Mouse (Mus musculus): ENCODE data around the gene Zfp651. TPM values are rescaled to one million over a fixed set of nuclear protein-coding genes. Genes with fewer than 3 reads are reported as not detected.

Gene Zfp651
- 2.1 TPM in 1 of 2 replicates, not detected in the other for total RNA-seq (2015; ENCODE audit: low replicate concordance)
- total RNA-seq (2017; ENCODE audit: low replicate concordance), result 0.42 and 0.43 TPM in 2 replicates

DNA sequence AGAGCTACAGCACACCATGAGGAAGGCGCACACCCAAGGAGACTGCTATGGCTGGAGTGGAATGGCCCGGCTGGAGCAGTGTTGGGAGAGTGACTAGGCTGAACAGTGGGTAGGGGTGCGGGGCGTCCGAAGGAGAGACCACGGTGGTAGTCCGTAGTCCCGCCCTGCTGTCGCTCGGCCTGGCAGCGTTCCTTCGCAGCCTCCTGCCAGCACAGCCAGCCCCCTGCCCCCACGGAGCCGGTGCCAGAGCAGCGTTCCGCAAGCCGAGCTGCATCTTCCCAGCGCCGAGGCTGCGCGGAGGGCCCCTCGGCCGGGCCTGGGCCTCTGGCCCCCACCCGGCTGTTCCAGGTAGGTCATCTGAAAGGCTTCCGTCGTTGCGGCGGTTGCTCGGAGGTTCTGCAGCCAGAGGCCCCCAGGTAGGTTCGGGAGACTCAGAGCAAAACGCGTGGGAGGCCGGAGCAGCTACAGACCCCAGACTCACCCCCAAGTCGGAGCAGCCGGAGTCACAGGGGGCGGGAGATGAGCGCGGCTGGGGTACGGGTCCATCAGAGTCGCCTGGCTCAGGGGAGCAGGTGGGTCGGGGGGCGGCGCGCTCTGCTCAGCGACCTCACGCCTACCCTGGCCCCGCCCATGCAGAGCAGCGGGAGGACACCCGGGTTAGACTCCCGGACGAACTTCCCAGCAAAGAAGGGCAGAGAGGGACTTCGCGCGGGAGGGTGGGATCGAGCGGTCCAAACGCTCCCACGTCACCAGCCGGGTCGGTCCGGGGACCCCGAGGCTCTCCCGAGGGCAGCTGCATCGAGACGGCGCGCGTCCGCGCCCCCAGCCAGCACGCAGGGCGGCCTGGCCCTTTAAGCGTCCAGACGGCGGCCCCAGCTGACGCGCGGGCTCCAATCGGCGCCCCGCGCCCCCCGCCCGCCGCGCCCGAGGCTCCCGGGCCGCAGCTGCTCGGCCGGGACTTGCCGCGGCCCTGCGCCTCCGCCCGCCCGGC, at the start of gene Zfp651:
TSS of gene Zfp651 (plus strand) at position 240 of the 991 bp plus-strand sequence.
- no peak for ATAC-seq (replicated peaks; ENCODE audit: low FRiP score, poor library complexity, severe bottlenecking)

DNA sequence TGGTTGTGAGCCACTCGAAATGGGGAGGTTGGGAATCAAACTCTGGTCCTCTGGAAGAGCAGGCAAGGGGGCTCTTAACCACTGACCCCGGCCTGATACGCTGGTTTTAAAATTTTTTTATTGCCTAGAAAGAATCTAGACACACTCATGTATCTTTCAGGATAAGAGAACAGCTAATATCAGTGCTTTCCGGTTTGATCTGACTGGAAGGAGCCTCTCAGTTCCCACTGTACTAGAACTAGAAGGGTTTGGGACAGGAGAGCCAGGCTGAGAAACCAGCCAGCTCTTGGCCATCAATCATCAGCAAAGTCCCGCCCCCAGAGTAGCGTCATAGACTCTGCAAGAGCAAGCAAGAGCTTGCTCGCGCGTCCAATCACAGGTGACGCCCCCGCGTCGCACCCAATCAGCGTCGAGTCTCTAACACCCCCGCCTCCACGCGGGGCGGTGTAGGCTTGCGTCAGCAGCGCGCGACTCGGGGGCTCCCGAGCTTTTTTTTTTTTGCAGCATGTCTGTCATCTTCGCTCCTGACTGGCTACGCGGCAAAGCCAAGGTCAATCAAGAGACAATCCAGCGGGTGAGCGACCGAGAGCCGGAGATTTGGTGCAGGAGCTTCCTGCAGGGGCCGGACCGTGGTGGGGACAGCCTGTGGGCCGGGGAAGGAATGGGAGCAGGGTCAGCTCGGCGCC, 49.1 kb upstream of the Zfp651 start, which contains the start of gene Ss18l2:
TSS of gene Ss18l2 (plus strand) at position 432 of the 686 bp plus-strand sequence.
- ATAC-seq (replicated peaks; ENCODE audit: low FRiP score, poor library complexity, severe bottlenecking), result peak; percentile 87

DNA sequence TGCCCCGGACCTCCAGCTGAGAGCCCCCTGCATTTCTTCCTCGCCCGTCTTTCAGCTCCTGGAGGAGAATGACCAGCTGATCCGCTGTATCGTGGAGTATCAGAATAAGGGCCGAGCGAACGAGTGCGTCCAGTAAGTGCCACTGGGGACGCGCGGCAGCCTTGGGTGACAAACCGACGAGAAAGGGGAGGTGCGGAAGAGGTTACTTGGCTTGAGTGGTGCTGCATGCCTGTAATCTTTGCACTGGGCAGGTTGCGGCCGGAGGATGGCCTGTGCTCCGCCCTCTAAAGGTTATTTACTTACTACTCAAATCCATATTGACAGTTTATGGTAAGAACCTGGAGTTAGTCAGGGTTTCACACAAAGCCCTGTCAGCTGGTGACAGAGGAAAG, 48.5 kb upstream of the Zfp651 start:
- peak; percentile 73 for ATAC-seq (replicated peaks; ENCODE audit: low FRiP score, poor library complexity, severe bottlenecking)

DNA sequence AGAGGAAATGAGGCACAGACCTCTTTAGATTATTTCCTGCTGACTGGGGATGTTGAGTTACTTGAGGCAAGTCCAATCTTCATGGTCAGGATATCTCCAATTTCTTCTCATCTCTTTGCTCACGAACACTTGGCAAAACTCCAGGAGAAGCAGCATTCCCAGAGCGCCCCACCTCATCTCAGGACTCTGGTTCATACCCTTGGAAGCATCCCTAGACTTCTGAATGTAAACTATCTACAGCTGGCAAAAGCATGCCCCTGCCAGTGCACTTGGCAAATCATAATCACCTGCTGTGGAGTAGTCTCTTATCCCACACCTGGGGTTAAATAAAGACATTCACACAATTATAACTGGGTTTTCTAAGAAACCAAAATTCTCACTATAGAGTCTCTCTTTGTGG, 42.1 kb upstream of the Zfp651 start:
- no peak for ATAC-seq (replicated peaks; ENCODE audit: low FRiP score, poor library complexity, severe bottlenecking)

DNA sequence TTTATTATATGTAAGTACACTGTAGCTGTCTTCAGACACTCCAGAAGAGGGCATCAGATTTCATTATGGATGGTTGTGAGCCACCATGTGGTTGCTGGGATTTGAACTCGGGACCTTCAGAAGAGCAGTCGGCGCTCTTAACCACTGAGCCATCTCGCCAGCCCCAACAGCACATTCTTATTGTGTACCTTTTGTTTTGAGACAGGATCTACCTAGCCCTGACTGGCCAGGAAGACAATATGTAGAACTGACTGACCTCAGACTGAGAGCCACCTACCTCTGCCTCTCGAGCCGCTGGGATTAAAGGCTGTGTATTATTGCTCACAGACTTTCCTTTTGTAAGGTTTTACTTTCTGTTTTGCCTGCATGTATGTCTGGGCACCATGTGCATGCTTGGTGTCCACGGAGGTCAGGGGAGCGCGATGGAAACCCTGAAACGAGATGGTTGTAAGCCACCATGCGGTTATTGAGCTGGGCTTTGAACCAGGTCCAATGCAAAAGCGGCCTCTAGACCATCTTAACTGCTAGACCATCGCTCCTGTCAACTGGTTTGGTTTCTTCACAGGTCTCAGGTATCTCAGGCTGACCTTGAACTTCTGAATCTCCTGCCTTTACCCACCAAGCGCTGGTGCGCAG, 40.9 kb upstream of the Zfp651 start:
- peak; percentile 13 for ATAC-seq (replicated peaks; ENCODE audit: low FRiP score, poor library complexity, severe bottlenecking)

DNA sequence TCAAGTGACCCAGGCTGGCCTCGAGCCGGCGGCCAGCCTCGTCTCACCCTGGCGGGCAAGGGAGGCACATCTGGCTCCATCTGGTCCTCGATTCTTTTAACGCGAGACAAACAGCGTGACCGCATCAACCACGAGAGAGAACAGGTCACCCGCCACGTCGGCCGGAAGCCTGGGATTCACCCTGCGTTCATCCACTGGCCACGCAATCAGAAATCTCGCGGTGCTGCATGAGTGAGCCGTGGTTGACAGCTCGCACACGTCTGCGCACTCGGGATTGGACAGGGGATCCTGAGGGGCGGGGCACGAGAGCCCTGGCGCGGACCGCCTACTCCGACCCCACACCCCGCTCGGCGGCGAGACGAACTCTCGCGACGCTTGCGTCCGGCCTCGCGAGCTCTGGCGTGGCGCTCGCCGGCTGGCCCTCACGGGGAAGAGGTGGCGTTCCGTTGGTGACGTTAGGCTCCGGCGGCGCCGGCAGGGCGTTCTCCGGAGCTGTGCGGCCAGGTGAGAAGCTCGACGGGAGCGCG, 40.3 kb upstream of the Zfp651 start, which contains the start of gene Nktr:
TSS of gene Nktr (plus strand) at position 378 of the 527 bp plus-strand sequence.
- peak; percentile 95 for ATAC-seq (replicated peaks; ENCODE audit: low FRiP score, poor library complexity, severe bottlenecking)

DNA sequence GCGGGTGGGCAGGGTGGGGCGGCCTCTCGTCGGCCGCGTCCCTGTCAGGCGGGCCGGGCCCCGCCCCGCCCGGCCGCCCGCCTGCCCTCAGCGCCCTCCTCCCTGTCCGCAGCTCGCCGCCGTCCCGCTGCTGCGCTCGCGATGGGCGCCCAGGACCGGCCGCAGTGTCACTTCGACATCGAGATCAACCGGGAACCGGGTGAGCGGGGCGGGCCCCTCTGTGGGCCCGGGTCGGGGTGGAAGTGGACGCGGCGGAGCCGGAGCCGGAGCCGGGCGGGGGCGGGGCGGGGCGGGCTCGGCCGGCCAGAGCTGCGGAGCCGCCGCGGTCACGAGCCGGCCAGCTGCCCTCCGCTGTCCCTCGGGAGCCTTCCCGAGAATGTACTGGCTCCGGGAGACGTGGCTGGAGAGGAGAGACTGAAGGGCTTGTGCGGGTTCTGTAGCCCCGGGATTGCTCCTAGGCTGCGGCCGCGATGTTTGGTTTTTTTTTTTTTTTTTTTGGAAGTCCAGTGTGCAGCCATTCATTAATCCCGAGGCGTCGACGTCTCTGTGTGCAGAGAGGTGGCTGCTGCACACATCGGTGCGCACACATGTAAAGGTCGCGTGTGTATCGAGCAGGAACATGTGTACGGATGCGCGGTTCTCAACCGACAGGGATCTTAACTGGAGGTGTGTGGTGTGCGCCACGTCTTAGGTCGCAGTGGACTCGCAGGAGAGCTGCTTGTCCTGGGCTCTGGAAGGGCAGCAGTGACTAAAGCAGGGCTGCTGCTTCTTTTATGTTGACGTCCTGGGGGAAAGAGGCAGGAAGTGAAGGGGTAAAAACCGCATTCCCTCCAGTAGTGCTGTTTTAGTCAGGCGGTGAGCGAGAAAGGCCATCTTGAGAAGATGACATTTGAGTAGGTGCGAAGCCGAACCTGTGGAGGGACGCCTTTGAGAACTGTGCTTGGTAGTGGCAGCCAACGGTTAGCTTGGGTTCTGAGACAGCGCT, 39.5 kb upstream of the Zfp651 start:
- ATAC-seq (replicated peaks; ENCODE audit: low FRiP score, poor library complexity, severe bottlenecking), result peak; percentile 52

DNA sequence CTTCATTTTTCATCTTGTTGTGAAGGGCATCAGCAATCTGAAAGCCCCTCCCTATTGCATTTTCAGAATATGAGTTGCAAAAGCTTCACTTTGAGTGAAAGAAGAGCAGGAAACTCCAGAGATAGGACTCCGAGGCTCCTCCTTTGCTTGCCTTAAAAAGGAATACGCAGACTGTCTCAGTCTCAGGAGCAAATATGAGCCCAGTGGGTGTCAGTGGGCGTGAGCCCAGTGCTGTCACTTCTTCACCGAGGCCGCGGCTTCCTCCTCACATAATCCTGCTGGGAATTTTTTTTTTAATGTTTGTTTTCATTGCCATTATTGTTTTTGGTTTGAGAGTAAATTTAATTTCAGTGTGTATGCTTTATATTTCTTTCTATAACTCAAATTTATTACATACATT, 18.6 kb upstream of the Zfp651 start:
- no peak for ATAC-seq (replicated peaks; ENCODE audit: low FRiP score, poor library complexity, severe bottlenecking)

DNA sequence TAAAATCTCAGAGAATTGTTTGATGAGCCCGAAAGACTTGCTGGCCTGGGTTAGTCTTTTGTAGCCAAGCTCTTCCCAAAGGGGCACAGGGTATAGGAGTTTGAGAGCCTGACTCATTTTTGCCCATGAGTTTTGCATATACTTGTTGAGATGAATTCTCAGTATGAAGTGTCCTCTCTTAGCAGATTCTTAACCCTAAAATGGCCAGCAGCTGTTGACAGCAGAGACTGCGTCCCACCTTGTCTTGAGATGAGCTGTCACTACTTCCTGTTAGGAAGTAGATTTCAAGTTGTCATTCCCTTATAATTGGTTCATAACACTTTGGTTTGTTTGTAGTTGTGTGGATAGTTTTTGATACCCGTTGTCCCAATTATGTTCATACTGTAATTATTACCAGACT, 18.0 kb upstream of the Zfp651 start:
- ATAC-seq (replicated peaks; ENCODE audit: low FRiP score, poor library complexity, severe bottlenecking), result no peak

DNA sequence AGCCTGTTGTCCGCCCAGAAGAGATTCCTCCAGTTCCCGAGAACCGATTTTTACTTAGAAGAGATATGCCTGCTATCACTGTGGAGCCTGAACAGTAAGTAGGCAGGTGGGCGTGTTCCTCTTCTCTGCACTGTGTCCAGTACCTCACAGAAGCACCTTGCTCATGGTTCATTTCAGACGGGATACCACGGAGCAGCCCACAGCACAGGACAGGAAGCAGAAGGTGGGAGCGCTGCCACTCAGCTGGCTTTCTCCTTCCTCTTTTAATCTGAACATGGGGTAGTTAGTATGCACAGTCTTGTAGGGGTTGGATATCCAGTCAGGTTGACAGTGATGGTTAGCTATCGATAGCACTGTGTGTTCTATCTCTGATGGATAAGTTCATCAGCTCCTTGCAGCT, 15.1 kb upstream of the Zfp651 start:
- no peak for ATAC-seq (replicated peaks; ENCODE audit: low FRiP score, poor library complexity, severe bottlenecking)

DNA sequence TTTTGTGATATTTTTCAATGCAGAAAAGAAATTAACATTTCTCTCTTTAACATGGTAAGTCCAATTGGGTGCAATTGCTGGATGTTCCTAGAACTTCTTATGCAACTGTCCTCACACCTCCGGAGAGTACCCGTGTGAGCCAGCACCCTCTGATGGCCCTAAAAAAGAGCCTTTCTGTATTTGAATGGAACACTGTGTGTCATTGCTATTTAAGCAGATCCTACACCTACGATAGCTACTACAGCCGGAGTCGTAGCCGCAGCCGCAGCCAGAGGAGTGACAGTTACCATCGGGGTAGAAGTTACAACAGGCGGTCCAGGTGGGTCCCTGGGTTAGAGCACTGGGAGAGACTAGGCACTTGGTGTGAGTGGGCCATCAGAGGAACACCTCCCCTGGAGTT, 6.4 kb upstream of the Zfp651 start:
- no peak for ATAC-seq (replicated peaks; ENCODE audit: low FRiP score, poor library complexity, severe bottlenecking)

DNA sequence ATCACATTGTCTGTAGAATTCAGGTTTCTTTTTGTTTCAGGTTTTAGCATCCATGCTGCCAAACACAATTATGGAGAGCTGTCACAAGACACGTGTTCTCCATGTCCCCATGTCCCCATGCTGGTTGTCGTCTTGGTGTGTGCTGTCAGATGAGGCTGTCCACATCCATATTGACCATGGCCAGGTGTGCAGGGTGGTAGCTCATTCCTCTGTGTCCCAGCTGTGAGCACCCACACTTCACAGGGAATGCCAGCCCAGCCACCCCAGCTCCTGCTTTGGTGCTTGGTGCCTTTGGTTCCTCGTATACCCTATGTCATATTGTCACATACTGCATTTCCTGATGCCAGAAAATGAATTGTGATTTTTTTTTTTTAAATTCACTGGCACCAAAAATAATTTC, 4.5 kb upstream of the Zfp651 start:
- no peak for ATAC-seq (replicated peaks; ENCODE audit: low FRiP score, poor library complexity, severe bottlenecking)

DNA sequence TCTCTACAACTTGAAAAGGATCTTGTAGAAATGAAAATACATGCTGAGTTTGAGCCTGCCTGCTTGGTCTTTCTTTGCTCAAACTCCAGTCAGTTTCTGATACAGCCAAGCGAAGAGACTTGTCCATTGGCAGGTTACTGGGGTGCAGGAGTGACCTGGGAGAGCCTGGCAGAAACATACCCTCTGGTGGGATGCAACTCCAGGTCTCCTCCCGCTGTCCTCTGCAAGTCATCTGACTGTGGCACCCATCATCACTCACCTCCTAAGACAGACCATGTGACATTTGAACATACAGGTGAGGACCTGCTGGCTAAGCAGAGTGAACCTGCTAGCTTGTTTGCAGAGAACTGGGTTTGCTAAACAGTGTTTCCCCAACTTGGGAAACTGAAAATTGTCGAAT, 2.3 kb upstream of the Zfp651 start:
- ATAC-seq (replicated peaks; ENCODE audit: low FRiP score, poor library complexity, severe bottlenecking), result no peak

DNA sequence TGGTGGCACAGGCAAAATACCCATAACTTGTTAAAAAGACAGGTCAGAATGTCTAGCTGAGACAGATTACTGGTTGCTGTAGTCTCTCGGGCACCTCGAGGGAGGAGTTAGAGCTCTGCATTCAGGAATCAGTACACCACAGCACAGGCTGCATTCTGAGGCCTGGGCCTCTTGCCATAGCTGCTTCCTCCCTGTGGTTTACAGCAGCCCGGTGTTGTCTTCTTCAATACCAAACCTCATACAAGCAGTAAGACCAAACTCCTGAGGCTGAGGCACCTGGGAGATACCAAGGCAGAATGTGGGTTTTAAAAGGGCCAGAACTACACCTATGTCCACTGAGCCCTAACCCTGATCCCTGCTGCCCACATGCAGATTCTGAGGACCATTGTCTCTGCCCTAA, 1.7 kb upstream of the Zfp651 start:
- ATAC-seq (replicated peaks; ENCODE audit: low FRiP score, poor library complexity, severe bottlenecking), result no peak

DNA sequence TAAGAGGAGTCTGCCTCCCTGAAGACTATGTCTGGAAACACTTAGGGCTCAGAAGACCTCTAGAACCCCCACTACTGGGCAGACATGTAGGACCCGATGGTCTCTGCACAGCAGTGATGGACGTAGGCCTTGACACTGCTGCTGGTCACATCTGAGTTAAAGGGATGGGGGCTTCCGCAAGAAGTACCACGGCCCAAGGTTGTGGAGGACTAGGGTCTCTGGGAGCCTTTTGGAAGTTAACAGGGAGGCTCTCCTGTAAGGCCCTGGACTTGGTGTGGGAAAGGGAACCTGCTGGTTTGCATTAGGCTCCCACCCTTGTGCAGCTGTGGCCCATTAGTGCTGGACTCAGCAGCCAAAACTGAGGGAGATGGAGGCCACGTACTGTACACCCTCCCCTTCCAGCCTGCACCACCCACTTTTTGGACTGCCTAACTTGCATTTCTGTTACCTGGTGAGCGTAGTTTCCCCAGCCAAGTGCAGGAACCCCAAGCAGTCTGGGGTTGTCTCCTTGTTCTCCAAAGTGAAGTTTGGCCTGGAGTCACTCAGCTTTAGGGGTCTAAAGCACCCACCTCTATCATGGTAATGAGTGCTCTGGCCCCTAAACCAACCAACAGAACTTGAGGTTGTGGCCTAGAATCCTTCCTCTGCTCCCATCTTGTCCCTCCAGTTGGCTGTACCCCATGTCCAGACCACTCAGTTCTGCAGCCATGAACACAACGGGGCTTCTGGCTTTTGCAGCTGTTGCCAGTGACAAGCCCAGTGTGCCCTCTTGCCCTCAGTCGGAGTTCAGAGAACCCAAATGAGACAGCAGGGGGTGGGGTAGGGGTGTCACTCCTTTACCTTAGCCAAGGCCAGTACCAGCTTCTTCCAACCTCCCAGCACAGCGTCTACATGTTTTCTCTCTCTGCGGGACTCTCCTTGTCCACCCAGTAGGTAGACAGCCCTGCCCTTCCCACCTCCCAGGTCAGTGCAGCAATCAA, 1.0 kb upstream of the Zfp651 start:
- no peak for ATAC-seq (replicated peaks; ENCODE audit: low FRiP score, poor library complexity, severe bottlenecking)

DNA sequence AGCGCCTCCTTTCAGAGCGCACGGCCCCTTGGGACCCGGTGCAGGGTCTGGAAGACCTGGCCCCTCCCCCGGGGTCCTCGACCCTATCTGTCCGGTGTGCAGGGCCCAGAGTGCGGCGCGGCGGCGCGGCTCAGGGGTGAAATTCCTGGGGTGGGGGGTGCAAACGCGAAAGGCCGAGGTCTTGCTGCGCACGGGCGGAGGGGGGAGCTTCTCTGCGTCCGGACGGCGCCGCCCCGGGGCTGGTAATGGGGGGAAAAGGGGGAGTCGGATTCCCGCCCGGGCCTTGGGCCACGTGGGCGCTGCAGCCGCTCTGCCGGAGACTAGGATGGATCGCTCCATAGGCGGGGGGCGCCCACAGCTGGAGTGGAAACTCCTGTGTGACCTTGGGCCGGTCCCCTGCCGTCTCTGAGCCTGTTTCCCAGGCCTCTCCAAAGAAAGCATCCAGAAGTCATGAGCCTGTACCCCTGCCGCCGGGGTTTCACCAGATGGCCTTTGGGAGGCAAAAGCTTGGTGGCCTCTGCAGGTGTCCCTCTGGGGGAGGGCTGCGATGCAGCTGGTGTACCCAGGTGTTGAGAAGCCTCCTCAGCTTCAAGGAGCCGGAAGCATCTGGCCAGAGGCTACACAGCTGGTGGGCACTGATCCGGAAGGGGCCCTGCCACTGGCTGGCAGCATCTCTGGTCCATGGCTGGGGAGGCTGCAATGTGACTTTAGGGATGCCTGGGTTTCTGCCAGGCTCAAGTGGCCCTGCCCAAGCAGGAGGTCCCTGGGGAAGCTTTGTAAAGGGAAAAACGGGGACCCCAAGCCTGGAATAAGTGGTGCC, 1.4 kb downstream of the Zfp651 start:
- no peak for ATAC-seq (replicated peaks; ENCODE audit: low FRiP score, poor library complexity, severe bottlenecking)

All from erythroblast, adult 5-6 weeks (primary cell).